Comparison of ENCODE assay signal across 9 mouse cellular contexts in the genomic region with DNA sequence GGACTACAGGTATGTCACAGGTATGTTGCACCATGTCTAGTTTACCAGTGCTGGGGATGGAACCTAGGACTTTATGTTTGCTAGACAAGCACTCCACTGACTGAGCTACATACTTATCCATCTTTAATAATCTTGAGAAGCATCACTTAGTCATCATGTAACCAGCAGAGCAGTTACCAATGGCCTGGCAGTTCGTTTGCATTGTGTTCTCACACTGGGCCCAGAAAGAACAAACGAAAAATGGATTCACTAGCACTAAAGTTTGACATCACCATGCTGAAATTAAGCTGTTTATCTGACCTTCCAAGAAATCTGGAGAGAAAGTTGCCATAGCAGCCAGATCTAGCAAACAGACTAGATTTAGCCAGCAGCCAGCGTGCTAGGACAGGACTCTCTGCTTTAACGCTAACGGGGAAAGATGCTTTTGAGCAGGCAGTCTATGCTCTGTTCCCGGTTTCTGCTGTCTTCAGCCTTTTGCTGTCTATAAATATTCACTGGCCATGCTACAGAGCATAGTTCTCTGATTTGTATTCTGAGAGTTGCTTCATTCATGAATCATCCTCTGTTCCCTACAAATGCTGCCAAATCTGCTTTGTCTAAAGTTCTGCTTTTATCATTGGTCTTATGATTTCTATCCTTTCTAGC.
DNase-seq lines count a peak whose midpoint lies in the region; ATAC-seq and TF ChIP-seq lines count a peak whose summit lies in the region.
"Had no signal": no experiment of that assay in that cellular context is flagged by ENCODE, and none has a peak within 500 bp of the region (broad histone marks: within the 10 kb centered on the region; RNA-seq: fewer than 3 reads in every experiment).

No protein-coding gene starts in this region.

- H3K4me3 ChIP-seq in midbrain, postnatal 0 days (ENCODE audit: low read depth, low read length) = no peak overlapping the region
- H3K4me3 ChIP-seq: liver, embryonic 13.5 days had no signal

- no peak for ATAC-seq in midbrain, postnatal 0 days (ENCODE audit: low FRiP score)

- no peaks in the 10 kb centered on the region for H3K4me1 ChIP-seq in midbrain, postnatal 0 days (ENCODE audit: insufficient read depth, low read length)
- H3K4me1 ChIP-seq: liver, embryonic 13.5 days had no signal

- no peaks in the 10 kb centered on the region for H3K27me3 ChIP-seq in midbrain, postnatal 0 days (ENCODE audit: insufficient read depth, low read length)
- H3K27me3 ChIP-seq: liver, embryonic 13.5 days had no signal

- H3K9ac ChIP-seq in midbrain, postnatal 0 days (replicated peaks; ENCODE audit: low read length, poor library complexity, severe bottlenecking) = no peak overlapping the region
- H3K9ac ChIP-seq: liver, embryonic 13.5 days had no signal

- no peak for TF ChIP-seq CTCF in midbrain, postnatal 0 days (IDR thresholded peaks at IDR 0.05)

- 42% methylated on average over 6 of the region's 6 CpGs for WGBS in midbrain, postnatal 0 days

- no peaks in the 10 kb centered on the region for H3K36me3 ChIP-seq in midbrain, postnatal 0 days (ENCODE audit: insufficient read depth, low read length)
- H3K36me3 ChIP-seq: liver, embryonic 13.5 days had no signal

- DNase-seq in adrenal gland, adult 2 months = peak; percentile 34
- DNase-seq in adrenal gland, postnatal 4 days (ENCODE audit: low spot score in 2 of 2) = no peak
- peak; percentile 14 for DNase-seq in kidney, postnatal 10 days
- DNase-seq in kidney, adult 11 months = no peak
- peak; percentile 2 to 6 for DNase-seq in heart, postnatal 14 days
- peak; percentile 44 for DNase-seq in midbrain, postnatal 0 days (ENCODE audit: low spot score)
- DNase-seq in MN1 (ENCODE audit: low spot score) = no peak
- no peak for DNase-seq in cerebellum, postnatal 25 days
- DNase-seq: liver, embryonic 13.5 days had no signal

- no peaks in the 10 kb centered on the region for H3K9me3 ChIP-seq in midbrain, postnatal 0 days (ENCODE audit: low read length)
- H3K9me3 ChIP-seq: liver, embryonic 13.5 days had no signal

- H3K4me2 ChIP-seq in midbrain, postnatal 0 days (ENCODE audit: low read depth, low read length, poor library complexity, severe bottlenecking) = no peak overlapping the region
- H3K4me2 ChIP-seq: liver, embryonic 13.5 days had no signal

- H3K27ac ChIP-seq in midbrain, postnatal 0 days (ENCODE audit: low read depth, low read length) = peak overlapping the region; percentile 13; the same call in 1 of the 2 replicates
- H3K27ac ChIP-seq: liver, embryonic 13.5 days had no signal

- intact Hi-C loops in heart, postnatal 14 days (cut with DNase I) = no loop called here

Comparison
In these comparisons a context has a peak if more than half of its experiments do, and no peak if none do; other contexts are left out.
1. DNase-seq: peak in adrenal gland, adult 2 months (single experiment), kidney, postnatal 10 days (single experiment), heart, postnatal 14 days (2 of 2) and midbrain, postnatal 0 days (single experiment); none in adrenal gland, postnatal 4 days (0 of 2), kidney, adult 11 months (single experiment), MN1 (single experiment) and cerebellum, postnatal 25 days (0 of 2).